Mouse (Mus musculus) layer of hippocampus, adult 18-20 months (tissue): ENCODE measurements around the gene Daam2. TPM values are rescaled to one million over a fixed set of nuclear protein-coding genes. Genes with fewer than 3 reads are reported as not detected.

ENCODE experiments used
- DNase-seq, 2 experiments: peaks; one replicate each; pipeline ENCODE4 v3.0.0; 2022; ENCODE audit warnings: low spot score in 2 of 2
- total RNA-seq, 2 experiments: library from RNA; stranded (reverse); gene quantifications; 2 replicates each; pipeline ENCODE4 v1.2.3; 2021

The Daam2 gene
- total RNA-seq, 2 experiments from 2014 or later: 67.1 to 69.5 TPM

- no peak for DNase-seq
These were observed 129.9 kb downstream of the Daam2 start for GRCm38 (mm10) chr17:49434236-49434635.

- no peak for DNase-seq
These were observed 131.1 kb downstream of the Daam2 start for GRCm38 (mm10) chr17:49433071-49433470.

GRCm38 (mm10) chr17:49432071-49432711, 132.0 kb downstream of the Daam2 start:
- DNase-seq: peak in 1 of 2 experiments; percentile 33

- no peak for DNase-seq
These were observed 133.0 kb downstream of the Daam2 start for GRCm38 (mm10) chr17:49431176-49431575.

- DNase-seq: no peak
These were observed 134.0 kb downstream of the Daam2 start for GRCm38 (mm10) chr17:49430136-49430535.

GRCm38 (mm10) chr17:49429471-49430129, 134.5 kb downstream of the Daam2 start:
- no peak for DNase-seq

GRCm38 (mm10) chr17:49428751-49429415, 135.3 kb downstream of the Daam2 start:
- DNase-seq: no peak

GRCm38 (mm10) chr17:49428239-49428688, 135.9 kb downstream of the Daam2 start, which contains the start of gene Mocs1:
Gene Mocs1, plus strand, starts transcription at chr17:49428362.
- DNase-seq: peak; percentile 90 to 96

- no peak for DNase-seq
These were observed 136.4 kb downstream of the Daam2 start for GRCm38 (mm10) chr17:49427631-49428238.

GRCm38 (mm10) chr17:49423872-49424271, 140.3 kb downstream of the Daam2 start:
- no peak for DNase-seq

GRCm38 (mm10) chr17:49423067-49423325, 141.1 kb downstream of the Daam2 start:
- no peak for DNase-seq

- DNase-seq: peak; percentile 49 to 67
These were observed 141.7 kb downstream of the Daam2 start for GRCm38 (mm10) chr17:49422286-49423066.

GRCm38 (mm10) chr17:49419813-49420212, 144.3 kb downstream of the Daam2 start:
- DNase-seq: no peak

- no peak for DNase-seq
These were observed 147.9 kb downstream of the Daam2 start for GRCm38 (mm10) chr17:49416228-49416627.

GRCm38 (mm10) chr17:49413554-49413953, 150.6 kb downstream of the Daam2 start:
- no peak for DNase-seq

GRCm38 (mm10) chr17:49412974-49413373, 151.2 kb downstream of the Daam2 start:
- DNase-seq: no peak

Other genes with a start within 250 kb of the Daam2 start
- gene Mocs1, start 136.0 kb downstream of the Daam2 start, total RNA-seq: 10 to 100 TPM; 14.1 to 15.6 TPM
- gene Kif6, start 50.8 kb upstream of the Daam2 start, total RNA-seq: 1 to 10 TPM; 4.0 to 5.2 TPM